Mouse (Mus musculus) heart, adult 2 months (tissue): ENCODE results near the gene Cysrt1.

ENCODE experiments used
- CTCF ChIP-seq: fragments of 200-600 bp; IDR thresholded peaks from 2 replicates; pipeline ENCODE4 v1.8.1; 2022; ENCODE audit warnings: antibody characterized with exemption, mild to moderate bottlenecking, moderate library complexity
- POLR2A ChIP-seq: fragments of 200-500 bp; IDR thresholded peaks from 2 replicates; pipeline ENCODE4 v1.6.1; 2011; ENCODE audit warnings: mild to moderate bottlenecking, low read depth, low read length, control low read depth; ENCODE audit not compliant: insufficient read depth

GRCm38 (mm10) chr2:25246183-25247072 is 4.2 kb upstream of the Cysrt1 start, which contains the start of gene AL732309.1:
- no peak for TF ChIP-seq CTCF
- TF ChIP-seq POLR2A, result no peak
